In genomic region chr16:32878157-32878598, GRCm38 (mm10) we compare ENCODE assay signal across 8 mouse cellular contexts. TPM values are rescaled to one million over a fixed set of nuclear protein-coding genes. Genes with fewer than 3 reads are reported as not detected.
A peak's percentile ranks its signal among the peaks of the same experiment; 100 is the strongest.
DNase-seq lines count a peak whose midpoint lies in the region; ATAC-seq and TF ChIP-seq lines count a peak whose summit lies in the region.

No protein-coding gene starts in this region.

- no peak for DNase-seq in heart, adult 2 months
- DNase-seq in heart, adult 11 months: no peak
- peak; percentile 12 for DNase-seq in ES-CJ7 (ENCODE audit: low read depth, low spot score)
- peak; percentile 67 for DNase-seq in midbrain, embryonic 14.5 days
- no peak for DNase-seq in frontal cortex, postnatal 25 days (ENCODE audit: low spot score in 2 of 2)

- no peaks in the 10 kb centered on the region for H3K27me3 ChIP-seq in heart, adult 2 months (ENCODE audit: control insufficient read depth, insufficient read depth, low read length)
- H3K27me3 ChIP-seq in embryonic facial prominence, embryonic 15.5 days: no peaks in the 10 kb centered on the region
- H3K27me3 ChIP-seq in kidney, embryonic 14.5 days (ENCODE audit: control insufficient read depth, insufficient read depth, low read length): no peaks in the 10 kb centered on the region
- no peaks in the 10 kb centered on the region for H3K27me3 ChIP-seq in midbrain, embryonic 14.5 days (ENCODE audit: control insufficient read depth, insufficient read depth, low read length)

- H3K79me2 ChIP-seq in heart, adult 2 months (replicated peaks; ENCODE audit: control insufficient read depth, insufficient read depth, low read length): peaks cover 8% of the 10 kb centered on the region

- peak overlapping the region; percentile 94 for H3K9ac ChIP-seq in heart, adult 2 months (ENCODE audit: low read depth, low read length)
- H3K9ac ChIP-seq in embryonic facial prominence, embryonic 15.5 days: peak overlapping the region; percentile 84
- H3K9ac ChIP-seq in kidney, embryonic 14.5 days (ENCODE audit: low read depth, low read length): peak overlapping the region; percentile 89
- H3K9ac ChIP-seq in midbrain, embryonic 14.5 days (replicated peaks; ENCODE audit: low read length): peak overlapping the region; percentile 83

- intact Hi-C loops in heart, adult 2 months (cut with DNase I): loop anchor here (2.0 to 5.0 kb wide), 2 partner anchors 63 to 181 kb away; no protein-coding TSS in a partner anchor

- no peak for TF ChIP-seq POLR2A in heart, adult 2 months (IDR thresholded peaks at IDR 0.05; ENCODE audit: insufficient read depth, low read depth, low read length)

- H3K9me3 ChIP-seq in embryonic facial prominence, embryonic 15.5 days (replicated peaks): no peaks in the 10 kb centered on the region
- no peaks in the 10 kb centered on the region for H3K9me3 ChIP-seq in kidney, embryonic 14.5 days (ENCODE audit: control insufficient read depth, low read length)
- no peaks in the 10 kb centered on the region for H3K9me3 ChIP-seq in midbrain, embryonic 14.5 days (ENCODE audit: control insufficient read depth, low read length)

- H3K4me2 ChIP-seq in embryonic facial prominence, embryonic 15.5 days (replicated peaks): peak overlapping the region; percentile 74
- H3K4me2 ChIP-seq in kidney, embryonic 14.5 days (replicated peaks; ENCODE audit: low read depth, low read length): peak overlapping the region; percentile 68
- peak overlapping the region; percentile 76 for H3K4me2 ChIP-seq in midbrain, embryonic 14.5 days (ENCODE audit: low read length)

- ATAC-seq in embryonic facial prominence, embryonic 15.5 days (ENCODE audit: insufficient number of reproducible peaks, low FRiP score, low TSS enrichment, low read depth): peak; percentile 17; the same call in 1 of the 2 replicates
- peak; percentile 61 for ATAC-seq in kidney, embryonic 14.5 days (ENCODE audit: low FRiP score, low TSS enrichment)
- ATAC-seq in midbrain, embryonic 14.5 days (ENCODE audit: low FRiP score, low TSS enrichment): peak; percentile 67
- no peak for ATAC-seq in erythroid progenitor cell, adult 5-6 weeks (replicated peaks; ENCODE audit: low FRiP score, poor library complexity, severe bottlenecking)

- WGBS in heart, adult 2 months: under 1% methylated on average over 34 of the region's 34 CpGs
- under 1% methylated on average over 34 of the region's 34 CpGs for WGBS in embryonic facial prominence, embryonic 15.5 days
- WGBS in kidney, embryonic 14.5 days: under 1% methylated on average over 26 of the region's 34 CpGs
- under 1% methylated on average over 34 of the region's 34 CpGs for WGBS in midbrain, embryonic 14.5 days

- H3K4me1 ChIP-seq in heart, adult 2 months (ENCODE audit: control insufficient read depth, insufficient read depth, low read length): peaks cover 3% of the 10 kb centered on the region
- H3K4me1 ChIP-seq in embryonic facial prominence, embryonic 15.5 days: peaks cover 13% of the 10 kb centered on the region
- H3K4me1 ChIP-seq in kidney, embryonic 14.5 days (ENCODE audit: control insufficient read depth, insufficient read depth, low read length): peaks cover 11% of the 10 kb centered on the region
- H3K4me1 ChIP-seq in midbrain, embryonic 14.5 days (ENCODE audit: control insufficient read depth, insufficient read depth, low read length): peaks cover 12% of the 10 kb centered on the region

- peaks cover 10% of the 10 kb centered on the region for H3K36me3 ChIP-seq in heart, adult 2 months (ENCODE audit: control insufficient read depth, insufficient read depth, low read length)
- H3K36me3 ChIP-seq in embryonic facial prominence, embryonic 15.5 days: no peaks in the 10 kb centered on the region
- no peaks in the 10 kb centered on the region for H3K36me3 ChIP-seq in kidney, embryonic 14.5 days (ENCODE audit: control insufficient read depth, insufficient read depth, low read length)
- H3K36me3 ChIP-seq in midbrain, embryonic 14.5 days (ENCODE audit: control insufficient read depth, insufficient read depth, low read length): no peaks in the 10 kb centered on the region

- H3K27ac ChIP-seq in heart, adult 2 months: peak overlapping the region; percentile 96
- H3K27ac ChIP-seq in embryonic facial prominence, embryonic 15.5 days (replicated peaks): peak overlapping the region; percentile 85
- H3K27ac ChIP-seq in kidney, embryonic 14.5 days (ENCODE audit: low read depth, low read length): peak overlapping the region; percentile 82
- peak overlapping the region; percentile 90 for H3K27ac ChIP-seq in midbrain, embryonic 14.5 days (replicated peaks; ENCODE audit: low read depth, low read length)

- TF ChIP-seq EP300 in heart, adult 2 months (IDR thresholded peaks at IDR 0.05; ENCODE audit: insufficient read depth, low read depth, low read length): no peak

- H3K4me3 ChIP-seq in heart, adult 2 months: peak overlapping the region; percentile 80
- H3K4me3 ChIP-seq in embryonic facial prominence, embryonic 15.5 days (replicated peaks): peak overlapping the region; percentile 78
- peak overlapping the region; percentile 82 for H3K4me3 ChIP-seq in kidney, embryonic 14.5 days (ENCODE audit: low read length)
- peak overlapping the region; percentile 95 for H3K4me3 ChIP-seq in midbrain, embryonic 14.5 days (replicated peaks; ENCODE audit: low read depth, low read length)

- TF ChIP-seq CTCF in heart, adult 2 months (IDR thresholded peaks at IDR 0.05): no peak

RNA-seq across cellular contexts. Expression of gene Rubcn, which starts 0.6 kb away (rescaled TPM):
- 10 to 100 TPM; 27.6 to 30.0 TPM for total RNA-seq in heart, adult 2 months (2021)
- 44.1 and 59.3 TPM in 2 replicates for polyA plus RNA-seq in heart, adult 2 months (2012; rRNA removed)
- polyA plus RNA-seq in embryonic facial prominence, embryonic 15.5 days (2015; fragmentation: Nextera tagmentation; extraction: Ambion mirVana): 22.8 and 23.7 TPM in 2 replicates
- 12.1 and 15.2 TPM in 2 replicates for polyA plus RNA-seq in kidney, embryonic 14.5 days (2014; fragmentation: Nextera tagmentation; extraction: Ambion mirVana)
- 30.0 TPM in 2 replicates for polyA plus RNA-seq in midbrain, embryonic 14.5 days (2014; fragmentation: Nextera tagmentation; extraction: Ambion mirVana)
- 6.5 and 13.0 TPM in 2 replicates for total RNA-seq in erythroid progenitor cell, adult 5-6 weeks (2015; ENCODE audit: low replicate concordance)
- 6.0 and 7.9 TPM in 2 replicates for total RNA-seq in erythroid progenitor cell, adult 5-6 weeks (2017; ENCODE audit: low replicate concordance)

RNA-seq across cellular contexts. Expression of gene Fyttd1, which starts 0.9 kb away (rescaled TPM):
- 100 to 1,000 TPM; 101 to 108 TPM for total RNA-seq in heart, adult 2 months (2021)
- 13.4 and 22.5 TPM in 2 replicates for polyA plus RNA-seq in heart, adult 2 months (2012; rRNA removed)
- 90.0 and 99.3 TPM in 2 replicates for polyA plus RNA-seq in embryonic facial prominence, embryonic 15.5 days (2015; fragmentation: Nextera tagmentation; extraction: Ambion mirVana)
- 119 and 155 TPM in 2 replicates for polyA plus RNA-seq in kidney, embryonic 14.5 days (2014; fragmentation: Nextera tagmentation; extraction: Ambion mirVana)
- 167 and 171 TPM in 2 replicates for polyA plus RNA-seq in midbrain, embryonic 14.5 days (2014; fragmentation: Nextera tagmentation; extraction: Ambion mirVana)
- total RNA-seq in erythroid progenitor cell, adult 5-6 weeks (2015; ENCODE audit: low replicate concordance): 5.8 and 11.3 TPM in 2 replicates
- total RNA-seq in erythroid progenitor cell, adult 5-6 weeks (2017; ENCODE audit: low replicate concordance): 7.4 and 19.7 TPM in 2 replicates

RNA-seq across cellular contexts. Expression of gene Lrch3, which starts 35.7 kb away (rescaled TPM):
- total RNA-seq in heart, adult 2 months (2021): 10 to 100 TPM; 20.3 to 22.6 TPM
- 13.8 and 25.5 TPM in 2 replicates for polyA plus RNA-seq in heart, adult 2 months (2012; rRNA removed)
- polyA plus RNA-seq in embryonic facial prominence, embryonic 15.5 days (2015; fragmentation: Nextera tagmentation; extraction: Ambion mirVana): 20.5 and 22.2 TPM in 2 replicates
- 19.7 and 32.7 TPM in 2 replicates for polyA plus RNA-seq in kidney, embryonic 14.5 days (2014; fragmentation: Nextera tagmentation; extraction: Ambion mirVana)
- polyA plus RNA-seq in midbrain, embryonic 14.5 days (2014; fragmentation: Nextera tagmentation; extraction: Ambion mirVana): 35.2 and 51.7 TPM in 2 replicates
- 12.6 and 17.6 TPM in 2 replicates for total RNA-seq in erythroid progenitor cell, adult 5-6 weeks (2015; ENCODE audit: low replicate concordance)
- total RNA-seq in erythroid progenitor cell, adult 5-6 weeks (2017; ENCODE audit: low replicate concordance): 19.9 and 22.3 TPM in 2 replicates

Comparison
In these comparisons a context has a peak if more than half of its experiments do, and no peak if none do; other contexts are left out.
1. DNase-seq: peak in ES-CJ7 (single experiment) and midbrain, embryonic 14.5 days (single experiment); none in heart, adult 2 months (0 of 2), heart, adult 11 months (single experiment) and frontal cortex, postnatal 25 days (0 of 2).
2. Peak in every context shown above with its lines, with median percentiles within 50 percentile points of each other: H3K27ac ChIP-seq, H3K4me3 ChIP-seq, H3K9ac ChIP-seq and H3K4me2 ChIP-seq.